9 mouse cellular contexts compared by ENCODE assay signal in the genomic region with DNA sequence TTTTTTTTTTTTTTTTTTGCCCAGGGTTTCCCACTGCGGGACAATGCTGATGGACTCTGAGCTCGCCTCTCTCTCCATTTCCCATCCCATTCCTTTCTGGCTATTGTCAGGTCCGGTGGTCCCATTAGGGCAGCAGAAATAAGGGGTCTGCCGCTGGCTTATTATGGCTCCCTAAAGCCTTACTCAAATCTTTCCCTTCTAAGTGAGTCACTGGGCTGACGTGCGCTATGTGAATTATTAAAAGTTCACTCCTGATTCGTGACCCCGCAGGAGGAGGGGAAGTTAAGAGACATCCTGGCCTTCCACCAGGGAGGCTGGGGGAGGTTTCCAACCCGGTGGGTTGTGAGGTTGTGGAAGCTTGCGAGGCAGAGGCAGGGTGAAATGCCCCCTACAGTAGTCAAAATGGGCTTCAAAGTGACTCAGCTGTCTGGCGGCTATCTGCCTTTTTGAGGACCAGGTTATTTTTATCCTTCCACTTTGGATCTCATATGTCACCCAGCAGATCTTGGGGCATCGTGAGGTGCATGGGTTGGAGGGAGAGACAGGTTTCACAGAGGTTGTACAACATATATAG. TPM values are rescaled to one million over a fixed set of nuclear protein-coding genes. Genes with fewer than 3 reads are reported as not detected.
DNase-seq lines count a peak whose midpoint lies in the region; ATAC-seq and TF ChIP-seq lines count a peak whose summit lies in the region.
"Had no signal": no experiment of that assay in that cellular context is flagged by ENCODE, and none has a peak within 500 bp of the region (broad histone marks: within the 10 kb centered on the region; RNA-seq: fewer than 3 reads in every experiment).

No protein-coding gene starts in this region.

- H3K36me3 ChIP-seq in embryonic facial prominence, embryonic 10.5 days (replicated peaks) = no peaks in the 10 kb centered on the region
- no peaks in the 10 kb centered on the region for H3K36me3 ChIP-seq in heart, embryonic 10.5 days
- H3K36me3 ChIP-seq in limb, embryonic 13.5 days = no peaks in the 10 kb centered on the region
- no peaks in the 10 kb centered on the region for H3K36me3 ChIP-seq in stomach, embryonic 14.5 days (ENCODE audit: control insufficient read depth, insufficient read depth, low read length)

- H3K4me2 ChIP-seq in limb, embryonic 13.5 days (replicated peaks) = peak overlapping the region; percentile 84
- H3K4me2 ChIP-seq in stomach, embryonic 14.5 days (replicated peaks; ENCODE audit: low read depth, low read length) = peak overlapping the region; percentile 76

- peaks cover 16% of the 10 kb centered on the region for H3K4me1 ChIP-seq in embryonic facial prominence, embryonic 10.5 days
- H3K4me1 ChIP-seq in heart, embryonic 10.5 days = peaks cover 37% of the 10 kb centered on the region
- H3K4me1 ChIP-seq in limb, embryonic 13.5 days = peaks cover 19% of the 10 kb centered on the region
- H3K4me1 ChIP-seq in stomach, embryonic 14.5 days (ENCODE audit: control insufficient read depth, insufficient read depth, low read length) = peaks cover 16% of the 10 kb centered on the region; the same call in 1 of the 2 replicates

- peak overlapping the region; percentile 36; the same call in 1 of the 2 replicates for H3K27ac ChIP-seq in layer of hippocampus, adult 2 months
- no peak overlapping the region; the same call in 1 of the 2 replicates for H3K27ac ChIP-seq in embryonic facial prominence, embryonic 10.5 days (replicated peaks)
- H3K27ac ChIP-seq in heart, embryonic 10.5 days = peak overlapping the region; percentile 98
- H3K27ac ChIP-seq in limb, embryonic 13.5 days = no peak overlapping the region
- no peak overlapping the region for H3K27ac ChIP-seq in stomach, embryonic 14.5 days (ENCODE audit: low read length)

- WGBS in embryonic facial prominence, embryonic 10.5 days = 7% methylated on average over 12 of the region's 12 CpGs
- 4% methylated on average over 12 of the region's 12 CpGs for WGBS in heart, embryonic 10.5 days
- 6% methylated on average over 12 of the region's 12 CpGs for WGBS in limb, embryonic 13.5 days
- 7% methylated on average over 12 of the region's 12 CpGs for WGBS in stomach, embryonic 14.5 days

- H3K9me3 ChIP-seq in embryonic facial prominence, embryonic 10.5 days = no peaks in the 10 kb centered on the region
- H3K9me3 ChIP-seq in heart, embryonic 10.5 days = no peaks in the 10 kb centered on the region
- H3K9me3 ChIP-seq in limb, embryonic 13.5 days = no peaks in the 10 kb centered on the region
- no peaks in the 10 kb centered on the region for H3K9me3 ChIP-seq in stomach, embryonic 14.5 days (ENCODE audit: control insufficient read depth, low read depth, low read length)

- ATAC-seq in limb, embryonic 13.5 days (ENCODE audit: low FRiP score, low read depth) = 0 out of 2 replicates have a peak, but pooled peaks have one; percentile 10
- ATAC-seq in stomach, embryonic 14.5 days (ENCODE audit: insufficient number of reproducible peaks, insufficient read depth, low FRiP score, low read depth) = no peak

- no peak for DNase-seq in layer of hippocampus, adult 2 months (ENCODE audit: low spot score in 2 of 2)
- DNase-seq in layer of hippocampus, adult 18-20 months (ENCODE audit: low spot score in 2 of 2) = no peak
- peak; percentile 39 for DNase-seq in embryonic facial prominence, embryonic 10.5 days (ENCODE audit: low spot score)
- no peak for DNase-seq in heart, embryonic 10.5 days (ENCODE audit: low spot score)
- DNase-seq in layer of hippocampus, postnatal 36 days = no peak
- DNase-seq in MN1 (ENCODE audit: low spot score) = no peak

- no peaks in the 10 kb centered on the region for H3K27me3 ChIP-seq in embryonic facial prominence, embryonic 10.5 days (replicated peaks; ENCODE audit: low read depth, poor library complexity, severe bottlenecking)
- H3K27me3 ChIP-seq in heart, embryonic 10.5 days (ENCODE audit: insufficient read depth, poor library complexity, severe bottlenecking) = no peaks in the 10 kb centered on the region
- no peaks in the 10 kb centered on the region for H3K27me3 ChIP-seq in limb, embryonic 13.5 days
- H3K27me3 ChIP-seq in stomach, embryonic 14.5 days (ENCODE audit: control insufficient read depth, insufficient read depth, low read length) = no peaks in the 10 kb centered on the region

- peak overlapping the region; percentile 86 for H3K9ac ChIP-seq in limb, embryonic 13.5 days
- H3K9ac ChIP-seq in stomach, embryonic 14.5 days (replicated peaks; ENCODE audit: low read depth, low read length) = no peak overlapping the region; the same call in 1 of the 2 replicates

- H3K4me3 ChIP-seq in layer of hippocampus, adult 2 months = peak overlapping the region; percentile 80
- peak overlapping the region; percentile 86 for H3K4me3 ChIP-seq in embryonic facial prominence, embryonic 10.5 days
- peak overlapping the region; percentile 90 for H3K4me3 ChIP-seq in heart, embryonic 10.5 days
- peak overlapping the region; percentile 80 for H3K4me3 ChIP-seq in limb, embryonic 13.5 days
- peak overlapping the region; percentile 66 for H3K4me3 ChIP-seq in stomach, embryonic 14.5 days (ENCODE audit: low read depth, low read length)

- TF ChIP-seq CTCF in layer of hippocampus, adult 2 months (conservative IDR thresholded peaks at IDR 0.05) = no peak

RNA-seq across cellular contexts. Expression of gene Usp13, which starts 1.1 kb away (rescaled TPM):
- total RNA-seq in layer of hippocampus, adult 2 months (2021) = 10 to 100 TPM; 19.5 to 20.9 TPM
- total RNA-seq in layer of hippocampus, adult 18-20 months (2021) = 10 to 100 TPM; 20.2 to 20.4 TPM
- polyA plus RNA-seq in embryonic facial prominence, embryonic 10.5 days (2016; fragmentation: Nextera tagmentation; extraction: Ambion mirVana) = 5.8 and 8.5 TPM in 2 replicates
- polyA plus RNA-seq in heart, embryonic 10.5 days (2016; fragmentation: Nextera tagmentation; extraction: Ambion mirVana) = 34.8 and 54.1 TPM in 2 replicates
- 8.2 and 8.7 TPM in 2 replicates for polyA plus RNA-seq in limb, embryonic 13.5 days (2015; fragmentation: Nextera tagmentation; extraction: Ambion mirVana)
- 5.1 TPM in 2 replicates for polyA plus RNA-seq in stomach, embryonic 14.5 days (2014; fragmentation: Nextera tagmentation; extraction: Ambion mirVana)
- total RNA-seq in layer of hippocampus, postnatal 36 days (2021) = 10 to 100 TPM; 17.7 to 21.3 TPM
- total RNA-seq: MEL had no signal

Comparison
In these comparisons a context has a peak if more than half of its experiments do, and no peak if none do; other contexts are left out.
1. H3K27ac ChIP-seq: peak in layer of hippocampus, adult 2 months (single experiment) and heart, embryonic 10.5 days (single experiment); none in embryonic facial prominence, embryonic 10.5 days (single experiment), limb, embryonic 13.5 days (single experiment) and stomach, embryonic 14.5 days (single experiment).
2. Peak in every context shown above with its lines, with median percentiles within 50 percentile points of each other: H3K4me3 ChIP-seq.